Mouse (Mus musculus): ENCODE results near the gene 2900026A02Rik.

DNA sequence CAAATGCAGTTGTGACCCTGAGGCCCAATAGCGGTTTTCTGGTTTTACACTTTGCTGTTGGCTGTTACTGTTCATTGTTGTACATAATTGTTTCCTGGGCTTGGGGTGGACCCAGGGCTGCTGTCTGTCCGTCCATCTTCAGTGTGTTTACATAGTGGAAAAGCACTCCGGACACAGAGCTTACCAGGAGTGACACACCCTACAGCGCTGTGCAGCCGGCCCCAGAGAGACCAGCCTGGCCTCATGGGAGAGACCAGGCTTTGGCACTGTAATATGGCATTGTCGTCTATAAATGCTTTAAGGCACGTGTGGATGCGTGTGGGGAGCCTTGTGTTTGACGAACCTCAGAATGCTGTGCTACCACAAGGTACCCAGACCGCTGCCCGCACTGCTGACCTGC is 120.6 kb downstream of the 2900026A02Rik start:
- TF ChIP-seq CTCF (IDR thresholded peaks at IDR 0.05; ENCODE audit: low read depth) (no peak), EP300 (optimal IDR thresholded peaks at IDR 0.05) (no peak)
